In the genomic region with DNA sequence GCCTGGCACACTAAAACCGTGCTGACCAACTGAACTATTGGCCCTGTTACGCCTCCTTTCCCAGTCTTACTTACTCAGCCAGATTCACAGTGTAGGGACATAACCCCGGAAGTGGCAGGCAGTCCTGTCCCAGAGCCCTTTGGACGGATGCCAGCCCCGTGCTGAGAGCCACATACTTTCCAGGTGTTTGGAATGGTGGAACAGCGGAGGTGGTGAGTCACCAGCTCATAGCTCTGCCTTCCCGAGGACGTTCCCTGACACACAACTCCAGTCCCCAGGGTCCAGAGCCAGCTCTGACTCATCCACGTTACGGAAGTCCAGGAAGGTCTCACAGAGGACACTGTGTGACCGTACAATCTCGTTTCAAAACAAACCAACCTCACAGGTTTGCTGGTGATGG, we compare ENCODE assay signal across 9 mouse cellular contexts.
DNase-seq lines count a peak whose midpoint lies in the region; ATAC-seq lines count a peak whose summit lies in the region.
"Had no signal": no experiment of that assay in that cellular context is flagged by ENCODE, and none has a peak within 500 bp of the region (broad histone marks: within the 10 kb centered on the region; RNA-seq: fewer than 3 reads in every experiment).

No protein-coding gene starts in this region.

- H3K4me1 ChIP-seq in embryonic facial prominence, embryonic 14.5 days (ENCODE audit: control insufficient read depth, insufficient read depth, low read length): peaks cover 12% of the 10 kb centered on the region; the same call in 1 of the 2 replicates
- peaks cover 43% of the 10 kb centered on the region for H3K4me1 ChIP-seq in embryonic facial prominence, embryonic 10.5 days
- peaks cover 26 to 35% of the 10 kb centered on the region in 2 experiments for H3K4me1 ChIP-seq in heart, embryonic 14.5 days (ENCODE audit: control insufficient read depth in 2 of 2, insufficient read depth in 2 of 2, low read length in 2 of 2)
- H3K4me1 ChIP-seq in hindbrain, embryonic 12.5 days: peaks cover 28% of the 10 kb centered on the region

- H3K9me3 ChIP-seq in embryonic facial prominence, embryonic 14.5 days (ENCODE audit: control insufficient read depth, low read length): no peaks in the 10 kb centered on the region
- no peaks in the 10 kb centered on the region for H3K9me3 ChIP-seq in embryonic facial prominence, embryonic 10.5 days
- no peaks in the 10 kb centered on the region for H3K9me3 ChIP-seq in heart, embryonic 14.5 days (ENCODE audit: control insufficient read depth, low read length)
- H3K9me3 ChIP-seq in hindbrain, embryonic 12.5 days (replicated peaks): no peaks in the 10 kb centered on the region
- H3K9me3 ChIP-seq: megakaryocyte, embryonic 14.5 days had no signal

- ATAC-seq in embryonic facial prominence, embryonic 14.5 days (ENCODE audit: low read depth): 0 out of 2 replicates have a peak, but pooled peaks have one; percentile 23
- ATAC-seq in heart, embryonic 14.5 days (ENCODE audit: insufficient number of reproducible peaks, insufficient read depth, low FRiP score, low read depth): peak; percentile 70
- no peak for ATAC-seq in erythroid progenitor cell, adult 5-6 weeks (replicated peaks; ENCODE audit: low FRiP score, poor library complexity, severe bottlenecking)
- no peak for ATAC-seq in hindbrain, embryonic 12.5 days (ENCODE audit: low FRiP score)
- ATAC-seq in cerebellum, adult (ENCODE audit: insufficient number of reproducible peaks, low FRiP score, low TSS enrichment): no peak

- 63% methylated on average over 12 of the region's 12 CpGs for WGBS in embryonic facial prominence, embryonic 14.5 days
- WGBS in embryonic facial prominence, embryonic 10.5 days: 81% methylated on average over 12 of the region's 12 CpGs
- WGBS in heart, embryonic 14.5 days: 14% methylated on average over 12 of the region's 12 CpGs
- WGBS in large intestine, adult 2 months: 11% methylated on average over 12 of the region's 12 CpGs
- 81% methylated on average over 12 of the region's 12 CpGs for WGBS in hindbrain, embryonic 12.5 days

- H3K27me3 ChIP-seq in embryonic facial prominence, embryonic 14.5 days (replicated peaks; ENCODE audit: control insufficient read depth, insufficient read depth, low read length): no peaks in the 10 kb centered on the region
- H3K27me3 ChIP-seq in embryonic facial prominence, embryonic 10.5 days (replicated peaks; ENCODE audit: low read depth, poor library complexity, severe bottlenecking): 0 out of 2 replicates have a peak, but pooled peaks cover 5% of the 10 kb centered on the region
- H3K27me3 ChIP-seq in heart, embryonic 14.5 days (ENCODE audit: control insufficient read depth, insufficient read depth, low read length): no peaks in the 10 kb centered on the region
- H3K27me3 ChIP-seq in hindbrain, embryonic 12.5 days: no peaks in the 10 kb centered on the region; the same call in 1 of the 2 replicates
- H3K27me3 ChIP-seq: megakaryocyte, embryonic 14.5 days had no signal

- H3K4me3 ChIP-seq in embryonic facial prominence, embryonic 14.5 days (ENCODE audit: low read depth, low read length): no peak overlapping the region
- H3K4me3 ChIP-seq in embryonic facial prominence, embryonic 10.5 days: no peak overlapping the region
- no peak overlapping the region for H3K4me3 ChIP-seq in heart, embryonic 14.5 days (ENCODE audit: control insufficient read depth in 1 of 2, insufficient read depth in 1 of 2, low read depth in 1 of 2, low read length in 2 of 2)
- H3K4me3 ChIP-seq in hindbrain, embryonic 12.5 days: no peak overlapping the region
- H3K4me3 ChIP-seq: megakaryocyte, embryonic 14.5 days had no signal

- DNase-seq in embryonic facial prominence, embryonic 14.5 days (ENCODE audit: low spot score): peak; percentile 70
- DNase-seq in embryonic facial prominence, embryonic 10.5 days (ENCODE audit: low spot score): no peak
- peak; percentile 99 for DNase-seq in large intestine, adult 2 months (ENCODE audit: low read depth, low spot score)
- peak; percentile 66 to 76 for DNase-seq in urinary bladder, adult 18-20 months (ENCODE audit: low spot score in 2 of 2)

- no peak overlapping the region for H3K4me2 ChIP-seq in embryonic facial prominence, embryonic 14.5 days (ENCODE audit: low read depth, low read length)
- peak overlapping the region; percentile 39 for H3K4me2 ChIP-seq in heart, embryonic 14.5 days (ENCODE audit: low read length)
- H3K4me2 ChIP-seq in hindbrain, embryonic 12.5 days (replicated peaks): no peak overlapping the region

- H3K9ac ChIP-seq in embryonic facial prominence, embryonic 14.5 days (ENCODE audit: low read depth, low read length): no peak overlapping the region
- H3K9ac ChIP-seq in heart, embryonic 14.5 days (ENCODE audit: low read length): no peak overlapping the region
- no peak overlapping the region for H3K9ac ChIP-seq in hindbrain, embryonic 12.5 days

- H3K36me3 ChIP-seq in embryonic facial prominence, embryonic 14.5 days (ENCODE audit: control insufficient read depth, insufficient read depth, low read length): no peaks in the 10 kb centered on the region
- H3K36me3 ChIP-seq in embryonic facial prominence, embryonic 10.5 days (replicated peaks): no peaks in the 10 kb centered on the region
- no peaks in the 10 kb centered on the region for H3K36me3 ChIP-seq in heart, embryonic 14.5 days (ENCODE audit: control insufficient read depth, insufficient read depth, low read length)
- no peaks in the 10 kb centered on the region for H3K36me3 ChIP-seq in hindbrain, embryonic 12.5 days

- no peak overlapping the region for H3K27ac ChIP-seq in embryonic facial prominence, embryonic 14.5 days (replicated peaks; ENCODE audit: low read depth, low read length)
- no peak overlapping the region for H3K27ac ChIP-seq in embryonic facial prominence, embryonic 10.5 days (replicated peaks)
- H3K27ac ChIP-seq in heart, embryonic 14.5 days (replicated peaks in 1 of 2; ENCODE audit: control insufficient read depth in 1 of 2, insufficient read depth in 1 of 2, low read depth in 2 of 2, low read length in 2 of 2): peak overlapping the region; percentile 69 to 84
- no peak overlapping the region for H3K27ac ChIP-seq in hindbrain, embryonic 12.5 days

Comparison
In these comparisons a context has a peak if more than half of its experiments do, and no peak if none do; other contexts are left out.
1. ATAC-seq: peak in embryonic facial prominence, embryonic 14.5 days (single experiment) and heart, embryonic 14.5 days (single experiment); none in erythroid progenitor cell, adult 5-6 weeks (single experiment), hindbrain, embryonic 12.5 days (single experiment) and cerebellum, adult (single experiment).
2. H3K27ac ChIP-seq: peak in heart, embryonic 14.5 days (2 of 2); none in embryonic facial prominence, embryonic 14.5 days (single experiment), embryonic facial prominence, embryonic 10.5 days (single experiment) and hindbrain, embryonic 12.5 days (single experiment).